Mouse (Mus musculus) lung, adult 2 months (tissue): ENCODE results near the gene Shld1. TPM values are rescaled to one million over a fixed set of nuclear protein-coding genes. Genes with fewer than 3 reads are reported as not detected.
A peak's percentile ranks its signal among the peaks of the same experiment; 100 is the strongest.

Experiments used
- DNase-seq: peaks from one replicate; pipeline ENCODE4 v3.0.0; 2022
- H3K4me1 ChIP-seq: fragments of 200-500 bp; 2 replicates; pipeline ENCODE4 v1.6.1; 2011; ENCODE audit warnings: low read length; ENCODE audit not compliant: control insufficient read depth, insufficient read depth
- H3K4me3 ChIP-seq: fragments of 200-500 bp; replicated peaks from 2 replicates; pipeline ENCODE3; 2011; ENCODE audit warnings: low read depth, mild to moderate bottlenecking, control low read depth, low read length; ENCODE audit errors: extremely low read depth
- CTCF ChIP-seq: fragments of 200-500 bp; IDR thresholded peaks from 2 replicates; pipeline ENCODE4 v1.5.1; 2011; ENCODE audit warnings: mild to moderate bottlenecking, low read length, control low read depth; ENCODE audit not compliant: insufficient read depth
- POLR2A ChIP-seq: fragments of 200-500 bp; IDR thresholded peaks from 2 replicates; pipeline ENCODE4 v1.6.1; 2011; ENCODE audit warnings: low read depth, mild to moderate bottlenecking, control low read depth, low read length, borderline replicate concordance; ENCODE audit errors: extremely low read depth
- WGBS: fragments of 180-500 bp; shearing (Covaris S2); methylation state at CpG from one replicate; pipeline ENCODE4 v1.1.7; 2018; 5-methylcytosine and 5-hydroxymethylcytosine counted together
- polyA plus RNA-seq: library from polyadenylated mRNA; depleted of rRNA; stranded (reverse); fragments of >200 nt; gene quantifications from 2 replicates; pipeline ENCODE4 v1.2.3, GENCODE M21; 2012

Shld1 gene
- polyA plus RNA-seq, 1 experiment, result 17.9 TPM

GRCm38 (mm10) chr2:132701451-132701886 is 14.7 kb downstream of the Shld1 start:
- no peak for TF ChIP-seq POLR2A
- TF ChIP-seq CTCF, result peak; percentile 79
- Histone ChIP-seq H3K4me1 (peaks cover 3% of the 10 kb centered on the region), H3K4me3 (no peak overlapping the region)
- peak; percentile 71 for DNase-seq
- 15% methylated on average over 7 of the region's 7 CpGs for WGBS

GRCm38 (mm10) chr2:132705251-132705992 is 18.7 kb downstream of the Shld1 start:
- TF ChIP-seq CTCF (no peak), POLR2A (no peak)
- H3K4me3 ChIP-seq, result no peak overlapping the region
- no peak for DNase-seq
- H3K4me1 ChIP-seq, result no peaks in the 10 kb centered on the region; the same call in 1 of the 2 replicates
- 67% methylated on average over 10 of the region's 10 CpGs for WGBS

- Histone ChIP-seq H3K4me1 (no peaks in the 10 kb centered on the region; the same call in 1 of the 2 replicates), H3K4me3 (no peak overlapping the region)
- WGBS, result 57% methylated on average over 3 of the region's 3 CpGs
- TF ChIP-seq POLR2A, result no peak
- TF ChIP-seq CTCF, result no peak
- DNase-seq, result no peak
Observed at GRCm38 (mm10) chr2:132706309-132706708, 19.6 kb downstream of the Shld1 start.

GRCm38 (mm10) chr2:132710488-132710887 is 23.8 kb downstream of the Shld1 start:
- Histone ChIP-seq H3K4me3 (no peak overlapping the region), H3K4me1 (peaks cover 2% of the 10 kb centered on the region; the same call in 1 of the 2 replicates)
- WGBS, result 77% methylated on average over 2 of the region's 2 CpGs
- DNase-seq, result no peak
- TF ChIP-seq POLR2A (no peak), CTCF (no peak)

- peaks cover 2% of the 10 kb centered on the region; the same call in 1 of the 2 replicates for H3K4me1 ChIP-seq
- H3K4me3 ChIP-seq, result no peak overlapping the region
- DNase-seq, result no peak
- TF ChIP-seq POLR2A, result no peak
- no peak for TF ChIP-seq CTCF
- 89% methylated on average over 8 of the region's 8 CpGs for WGBS
Observed at GRCm38 (mm10) chr2:132712061-132712460, 25.3 kb downstream of the Shld1 start.

- DNase-seq, result no peak
- Histone ChIP-seq H3K4me1 (peaks cover 2% of the 10 kb centered on the region; the same call in 1 of the 2 replicates), H3K4me3 (no peak overlapping the region)
- TF ChIP-seq CTCF, result no peak
- no peak for TF ChIP-seq POLR2A
- 85% methylated on average over 7 of the region's 7 CpGs for WGBS
Observed at GRCm38 (mm10) chr2:132714522-132714921, 27.8 kb downstream of the Shld1 start.

GRCm38 (mm10) chr2:132714946-132715345 is 28.2 kb downstream of the Shld1 start:
- no peak for DNase-seq
- TF ChIP-seq POLR2A, result no peak
- no peak for TF ChIP-seq CTCF
- no peak overlapping the region for H3K4me3 ChIP-seq
- H3K4me1 ChIP-seq, result peaks cover 2% of the 10 kb centered on the region; the same call in 1 of the 2 replicates
- 87% methylated on average over 3 of the region's 3 CpGs for WGBS

GRCm38 (mm10) chr2:132715421-132716070 is 28.8 kb downstream of the Shld1 start:
- 55% methylated on average over 12 of the region's 12 CpGs for WGBS
- H3K4me3 ChIP-seq, result no peak overlapping the region
- TF ChIP-seq CTCF (no peak), POLR2A (no peak)
- peaks cover 2% of the 10 kb centered on the region; the same call in 1 of the 2 replicates for H3K4me1 ChIP-seq
- DNase-seq, result no peak

- Histone ChIP-seq H3K4me3 (no peak overlapping the region), H3K4me1 (peaks cover 2% of the 10 kb centered on the region; the same call in 1 of the 2 replicates)
- DNase-seq, result peak; percentile 53
- 25% methylated on average over 5 of the region's 5 CpGs for WGBS
- TF ChIP-seq POLR2A (no peak), CTCF (peak; percentile 69)
Observed at GRCm38 (mm10) chr2:132716154-132716553, 29.4 kb downstream of the Shld1 start.
